In the genomic region with DNA sequence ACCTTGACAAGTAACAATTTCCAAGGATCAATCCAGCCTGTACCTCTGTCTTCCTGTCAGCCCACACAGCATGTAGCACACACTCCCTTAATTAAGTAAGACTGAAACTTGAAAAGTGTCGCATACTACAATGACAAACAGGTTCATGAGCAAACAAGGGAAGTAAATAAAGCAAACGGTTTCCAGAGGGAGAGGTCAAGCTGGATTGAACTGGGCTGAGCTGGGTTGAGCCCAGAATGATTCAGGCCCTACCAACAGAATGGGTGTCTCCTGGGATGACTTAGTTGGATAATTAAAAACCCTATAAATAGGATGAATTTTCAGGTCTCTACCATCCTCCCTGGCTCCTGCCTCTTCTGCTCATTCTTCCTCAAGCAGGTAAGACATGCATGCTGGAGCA, we compare ENCODE assay signal across 30 mouse cellular contexts. TPM values are rescaled to one million over a fixed set of nuclear protein-coding genes. Genes with fewer than 3 reads are reported as not detected.
"Had no signal": no experiment of that assay in that cellular context is flagged by ENCODE, and none has a peak within 500 bp of the region (broad histone marks: within the 10 kb centered on the region; RNA-seq: fewer than 3 reads in every experiment).

A gene (plus strand): TSS at position 334 of the 400 bp plus-strand sequence.

- H3K27ac ChIP-seq: limb, embryonic 12.5 days; limb, embryonic 15.5 days; liver, embryonic 12.5 days; liver, embryonic 15.5 days; midbrain, embryonic 12.5 days; neural tube, embryonic 13.5 days; stomach, embryonic 15.5 days had no signal

- H3K9ac ChIP-seq: limb, embryonic 12.5 days; limb, embryonic 15.5 days; liver, embryonic 12.5 days; liver, embryonic 15.5 days; lung, embryonic 14.5 days; midbrain, embryonic 12.5 days; neural tube, embryonic 13.5 days; stomach, embryonic 15.5 days had no signal

- H3K4me2 ChIP-seq: limb, embryonic 12.5 days; limb, embryonic 15.5 days; liver, embryonic 12.5 days; liver, embryonic 15.5 days; lung, embryonic 14.5 days; midbrain, embryonic 12.5 days; neural tube, embryonic 13.5 days; stomach, embryonic 15.5 days had no signal

- DNase-seq: kidney, adult 18-20 months; kidney, adult 9 months; kidney, postnatal 14 days; kidney, postnatal 4 days; left cerebral cortex, postnatal 4 days; lung, embryonic 14.5 days; lung, postnatal 36 days; retina, postnatal 1 day; right cerebral cortex, postnatal 25 days; spleen, adult 18-20 months; thymus, adult 2 months; thymus, postnatal 14 days; thymus, postnatal 4 days had no signal

- H3K36me3 ChIP-seq: limb, embryonic 12.5 days; limb, embryonic 15.5 days; liver, embryonic 12.5 days; liver, embryonic 15.5 days; midbrain, embryonic 12.5 days; neural tube, embryonic 13.5 days; stomach, embryonic 15.5 days had no signal

- H3K27me3 ChIP-seq: limb, embryonic 12.5 days; limb, embryonic 15.5 days; liver, embryonic 12.5 days; liver, embryonic 15.5 days; midbrain, embryonic 12.5 days; neural tube, embryonic 13.5 days; stomach, embryonic 15.5 days had no signal

- H3K4me3 ChIP-seq: limb, embryonic 12.5 days; limb, embryonic 15.5 days; liver, embryonic 12.5 days; liver, embryonic 15.5 days; midbrain, embryonic 12.5 days; myocyte; neural tube, embryonic 13.5 days; stomach, embryonic 15.5 days had no signal

- ATAC-seq: intestine, embryonic 16.5 days; liver, embryonic 12.5 days; midbrain, embryonic 16.5 days had no signal

- H3K9me3 ChIP-seq: limb, embryonic 12.5 days; limb, embryonic 15.5 days; liver, embryonic 12.5 days; liver, embryonic 15.5 days; midbrain, embryonic 12.5 days; neural tube, embryonic 13.5 days; stomach, embryonic 15.5 days had no signal

- H3K4me1 ChIP-seq: limb, embryonic 12.5 days; limb, embryonic 15.5 days; liver, embryonic 12.5 days; liver, embryonic 15.5 days; midbrain, embryonic 12.5 days; neural tube, embryonic 13.5 days; stomach, embryonic 15.5 days had no signal

RNA-seq across cellular contexts. Expression of the gene that starts here (rescaled TPM):
- total RNA-seq: layer of hippocampus, adult 18-20 months; layer of hippocampus, postnatal 14 days; left cerebral cortex, adult 8-10 months; left cerebral cortex, postnatal 14 days; left cerebral cortex, postnatal 4 days; megakaryocyte progenitor cell, adult 5-6 weeks; monocyte, adult 5-6 weeks; neutrophil, adult 5-6 weeks had no signal
- polyA plus RNA-seq: intestine, embryonic 16.5 days; limb, embryonic 12.5 days; liver, embryonic 15.5 days; lung, embryonic 14.5 days; midbrain, embryonic 12.5 days; midbrain, embryonic 16.5 days; myocyte; neural tube, embryonic 13.5 days had no signal
